Mouse (Mus musculus) liver, adult 2 months (tissue): ENCODE results near the gene Nxn.

Experiments
- CTCF ChIP-seq: fragments of 200-500 bp; IDR thresholded peaks from 2 replicates; pipeline ENCODE4 v1.5.1; 2011; ENCODE audit warnings: low read depth, low read length, control low read depth
- POLR2A ChIP-seq: fragments of 200-500 bp; IDR thresholded peaks from 2 replicates; pipeline ENCODE4 v1.6.1; 2011; ENCODE audit warnings: low read length, control low read depth; ENCODE audit not compliant: insufficient read depth; ENCODE audit errors: extremely low read depth

DNA sequence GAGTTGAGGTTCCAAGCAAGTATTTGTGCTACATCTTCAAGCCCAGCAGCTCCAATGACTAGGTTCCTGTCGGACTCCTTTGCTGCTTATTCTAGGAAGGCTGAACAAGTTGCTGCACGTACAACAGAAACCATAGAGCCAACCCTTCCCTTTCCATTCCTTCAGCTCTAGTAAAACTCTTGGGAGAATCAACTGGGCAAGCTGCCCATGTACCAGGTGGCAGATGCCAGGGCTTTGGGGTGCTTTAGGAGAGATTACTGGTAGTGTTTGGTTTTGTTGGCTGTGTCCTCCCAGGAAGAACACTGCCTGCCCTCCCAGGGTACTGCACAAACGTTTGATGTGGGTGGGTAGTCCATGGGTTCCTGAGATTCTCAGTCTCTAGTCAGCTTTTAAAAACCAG is 146.9 kb downstream of the Nxn start:
- TF ChIP-seq CTCF (no peak), POLR2A (no peak)
